Mouse (Mus musculus) effector memory CD4-positive, alpha-beta T cell, adult 5 months (primary cell): Measurements from ENCODE around the gene S100a10. TPM values are rescaled to one million over a fixed set of nuclear protein-coding genes. Genes with fewer than 3 reads are reported as not detected.

Experiments
- polyA plus RNA-seq: library from polyadenylated mRNA; unstranded; fragments of 100-300 nt; shearing (Covaris generic); gene quantifications from one replicate; pipeline ENCODE4 v1.2.1, GENCODE M21; 2017

Gene S100a10
- polyA plus RNA-seq = 463 TPM

DNA sequence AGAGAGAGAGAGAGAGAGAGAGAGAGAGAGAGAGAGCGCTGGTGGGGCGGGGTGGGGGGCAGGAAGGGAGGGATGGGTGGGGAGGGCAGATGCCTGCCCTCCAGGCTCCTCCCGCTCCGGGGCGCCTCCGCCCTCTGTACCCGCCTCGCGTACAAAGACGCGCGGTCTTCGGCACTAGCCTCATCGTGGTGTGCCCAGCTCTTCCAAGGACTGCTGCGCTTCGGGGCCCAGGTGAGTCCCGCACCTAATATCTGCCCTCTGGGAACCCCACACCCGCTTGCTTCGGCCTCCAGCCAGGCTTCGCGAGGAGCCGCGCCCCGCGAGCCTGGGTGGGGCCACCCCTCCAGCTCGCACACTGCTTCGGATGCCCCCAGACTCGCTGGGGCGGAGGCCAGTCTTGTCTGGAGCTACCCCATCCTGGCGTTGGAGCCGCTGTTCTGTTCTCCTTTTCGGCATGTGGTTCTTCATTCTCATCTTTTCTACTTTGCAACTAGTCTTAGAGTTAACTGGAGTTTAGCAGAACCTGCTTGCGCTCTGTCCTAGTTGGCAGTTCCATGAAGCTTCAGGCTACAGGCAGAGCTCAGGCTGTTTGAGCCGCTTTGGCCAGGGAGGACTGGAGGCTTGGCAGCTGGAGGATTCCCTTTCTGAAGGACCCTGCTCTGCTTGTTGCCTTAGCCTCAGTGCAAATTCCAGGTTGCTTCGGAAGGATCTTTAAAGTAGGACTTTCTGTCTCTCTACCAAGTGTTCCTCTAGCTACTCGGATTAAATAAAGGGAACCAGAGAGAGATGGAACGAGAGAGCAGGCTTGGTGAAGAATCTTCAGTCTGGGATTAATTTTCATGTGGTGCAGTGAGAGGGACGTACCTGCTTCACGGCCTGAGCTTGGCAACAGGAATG, at the start of gene S100a10:
Gene S100a10 (plus strand): TSS at position 100 of the 897 bp plus-strand sequence.

DNA sequence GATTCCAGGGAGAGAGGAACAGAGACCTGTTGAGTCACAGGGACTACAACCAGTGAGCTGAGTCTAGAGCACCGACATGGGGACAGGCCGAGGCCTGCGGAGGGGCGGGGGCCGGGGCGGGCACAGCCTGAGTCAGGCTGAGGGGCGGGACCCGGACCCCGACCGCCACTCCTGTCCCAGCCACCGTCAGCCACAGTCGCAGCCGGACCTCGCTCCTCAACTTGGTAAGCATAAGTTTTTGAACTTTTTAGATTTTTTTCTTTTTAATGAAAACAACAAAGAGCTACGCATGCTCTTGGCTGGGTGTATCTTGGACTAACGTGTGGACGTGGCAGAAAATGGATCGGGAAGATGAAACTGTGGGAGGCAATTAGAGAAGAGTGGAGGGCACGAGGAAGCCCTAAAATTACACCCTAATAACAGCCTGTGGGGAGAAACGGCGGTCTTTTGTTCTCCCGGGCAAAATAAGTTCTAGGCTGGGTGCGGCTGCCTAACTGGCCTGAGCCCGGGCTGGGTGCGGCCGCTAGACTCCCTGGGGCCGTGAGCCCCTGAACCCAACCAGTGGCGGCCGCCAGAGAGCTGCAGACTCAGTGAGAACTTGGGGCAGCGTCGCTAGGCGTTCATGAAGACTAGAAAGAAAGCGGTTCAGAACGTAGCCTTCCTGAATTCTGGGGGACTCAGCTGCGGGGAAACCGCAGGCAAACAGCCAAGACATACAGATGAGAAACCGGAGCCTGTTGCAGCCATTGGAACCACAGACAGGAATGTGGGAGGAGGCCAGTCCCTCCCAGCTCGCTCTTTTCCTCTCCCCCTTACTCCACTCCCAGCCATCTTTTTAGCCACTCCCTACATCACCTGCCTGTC, 34.3 kb upstream of the S100a10 start, which contains the start of gene S100a11:
Gene S100a11 (plus strand): TSS at position 159 of the 864 bp plus-strand sequence.

Other genes starting within 250 kb of the S100a10 start
- gene Hrnr, start 235.3 kb upstream of the S100a10 start, polyA plus RNA-seq = not detected
- gene Rptn, start 161.4 kb upstream of the S100a10 start, polyA plus RNA-seq = not detected
- 0.21 TPM for gene Tchh, start 112.8 kb upstream of the S100a10 start, polyA plus RNA-seq
- gene Tchhl1, start 86.3 kb upstream of the S100a10 start, polyA plus RNA-seq = not detected
- gene S100a11, start 34.6 kb upstream of the S100a10 start, polyA plus RNA-seq = 975 TPM
- not detected for gene Tdpoz2, start 97.6 kb downstream of the S100a10 start, polyA plus RNA-seq
- gene Tdpoz1, start 121.2 kb downstream of the S100a10 start, polyA plus RNA-seq = not detected
- not detected for gene Gm37596, start 138.0 kb downstream of the S100a10 start, polyA plus RNA-seq
- gene Gm5773, start 217.9 kb downstream of the S100a10 start, polyA plus RNA-seq = not detected
- gene Tdpoz4, start 241.3 kb downstream of the S100a10 start, polyA plus RNA-seq = not detected